Mouse (Mus musculus): ENCODE measurements around the gene Rita1. TPM values are rescaled to one million over a fixed set of nuclear protein-coding genes. Genes with fewer than 3 reads are reported as not detected.

Gene Rita1
- total and polyA plus RNA-seq, 3 experiments: 18.1 to 22.1 TPM; not detected in 1

- TF ChIP-seq CTCF (IDR thresholded peaks at IDR 0.05 in 2 of 3, conservative IDR thresholded peaks at IDR 0.05 in 1 of 3; ENCODE audit: control insufficient read depth in 1 of 3, insufficient read depth in 1 of 3, low read depth in 2 of 3, low read length in 3 of 3, poor library complexity in 1 of 3, severe bottlenecking in 1 of 3): peak; percentile 87 to 98 (median 92)
- peak; percentile 84 for TF ChIP-seq SMC3 (IDR thresholded peaks at IDR 0.05; ENCODE audit: low read depth, low read length)
- TF ChIP-seq BHLHE40 (IDR thresholded peaks at IDR 0.05; ENCODE audit: borderline replicate concordance, low read depth, low read length): peak; percentile 33; the same call in 1 of the 2 replicates
- TF ChIP-seq ELF1 (IDR thresholded peaks at IDR 0.05; ENCODE audit: low read depth, low read length): peak; percentile 61; the same call in 1 of the 2 replicates
- TF ChIP-seq MYC (IDR thresholded peaks at IDR 0.05; ENCODE audit: low read depth, low read length): peak; percentile 63; the same call in 1 of the 2 replicates
- TF ChIP-seq SIN3A (IDR thresholded peaks at IDR 0.05; ENCODE audit: low read length): peak; percentile 68
- TF ChIP-seq POLR2AphosphoS2 (IDR thresholded peaks at IDR 0.05; ENCODE audit: low read length): no peak
- no peak for TF ChIP-seq MAX (IDR thresholded peaks at IDR 0.05; ENCODE audit: low read length)
- 0 out of 2 replicates have a peak, but pooled peaks have one; percentile 44 for TF ChIP-seq TBP (IDR thresholded peaks at IDR 0.05; ENCODE audit: low read depth, low read length)
- TF ChIP-seq RAD21 (IDR thresholded peaks at IDR 0.05; ENCODE audit: low read depth, low read length): peak; percentile 85
- TF ChIP-seq HCFC1 (IDR thresholded peaks at IDR 0.05; ENCODE audit: low read depth, low read length): peak; percentile 51; the same call in 1 of the 2 replicates
- 0 out of 2 replicates have a peak, but pooled peaks have one; percentile 20 for TF ChIP-seq JUND (IDR thresholded peaks at IDR 0.05; ENCODE audit: low read depth, low read length)
- peak; percentile 71; the same call in 1 of the 2 replicates for TF ChIP-seq MAZ (IDR thresholded peaks at IDR 0.05; ENCODE audit: low read depth, low read length)
- no peak for TF ChIP-seq TCF12 (IDR thresholded peaks at IDR 0.05; ENCODE audit: low read depth, low read length)
- no peak for TF ChIP-seq ZMIZ1 (IDR thresholded peaks at IDR 0.05; ENCODE audit: low read depth, low read length)
- TF ChIP-seq MEF2A (IDR thresholded peaks at IDR 0.05; ENCODE audit: extremely low read depth, insufficient replicate concordance, low read depth, low read length, poor library complexity, severe bottlenecking): no peak
- TF ChIP-seq POLR2A (IDR thresholded peaks at IDR 0.05; ENCODE audit: control insufficient read depth in 1 of 2, insufficient read depth in 1 of 2, low read depth in 1 of 2, low read length in 2 of 2, poor library complexity in 1 of 2): 0 out of 4 replicates have a peak, but pooled peaks of 1 of the 2 experiments have one; percentile 25
- peak; percentile 65 for TF ChIP-seq ZC3H11A (IDR thresholded peaks at IDR 0.05; ENCODE audit: low read depth, low read length)
- peak; percentile 95 for DNase-seq (ENCODE audit: low read depth, low spot score)
- Histone ChIP-seq H3K4me1 (ENCODE audit: control insufficient read depth in 1 of 2, insufficient read depth in 2 of 2, low read length in 2 of 2) (peaks cover 2 to 4% of the 10 kb centered on the region in 2 experiments; a peak in 2 of 4 replicates), H3K27ac (ENCODE audit: control insufficient read depth, low read depth, low read length) (no peak overlapping the region), H3K9ac (ENCODE audit: control insufficient read depth, low read depth, low read length, poor library complexity, severe bottlenecking) (no peak overlapping the region), H3K36me3 (ENCODE audit: control insufficient read depth in 1 of 2, insufficient read depth in 2 of 2, low read length in 2 of 2) (no peaks in the 10 kb centered on the region), H3K9me3 (replicated peaks; ENCODE audit: insufficient read depth, low read length) (no peaks in the 10 kb centered on the region), H3K27me3 (ENCODE audit: control insufficient read depth in 1 of 2, insufficient read depth in 2 of 2, low read length in 2 of 2) (no peaks in the 10 kb centered on the region), H3K79me2 (ENCODE audit: control insufficient read depth, insufficient read depth, low read length, poor library complexity) (no peaks in the 10 kb centered on the region), H3K4me3 (ENCODE audit: control insufficient read depth in 1 of 2, insufficient read depth in 1 of 2, low read depth in 2 of 2, low read length in 2 of 2) (peak overlapping the region; percentile 63 to 66)
Observed at GRCm38 (mm10) chr5:120605688-120606087, 6.7 kb downstream of the Rita1 start.

- H3K9ac ChIP-seq (ENCODE audit: control insufficient read depth, low read depth, low read length, poor library complexity, severe bottlenecking): peak overlapping the region; percentile 64
- peaks cover 5 to 8% of the 10 kb centered on the region in 2 experiments for H3K4me1 ChIP-seq (ENCODE audit: control insufficient read depth in 1 of 2, insufficient read depth in 2 of 2, low read length in 2 of 2)
- H3K27ac ChIP-seq (ENCODE audit: control insufficient read depth, low read depth, low read length): peak overlapping the region; percentile 13
- H3K36me3 ChIP-seq (ENCODE audit: control insufficient read depth in 1 of 2, insufficient read depth in 2 of 2, low read length in 2 of 2): peaks cover 0 to under 1% of the 10 kb centered on the region in 2 experiments; a peak in 2 of 4 replicates
- TF ChIP-seq MAX (IDR thresholded peaks at IDR 0.05; ENCODE audit: low read length) (0 out of 2 replicates have a peak, but pooled peaks have one; percentile 40), ELF1 (IDR thresholded peaks at IDR 0.05; ENCODE audit: low read depth, low read length) (no peak), MYB (IDR thresholded peaks at IDR 0.05; ENCODE audit: low read depth, low read length) (no peak)
- no peaks in the 10 kb centered on the region for H3K9me3 ChIP-seq (replicated peaks; ENCODE audit: insufficient read depth, low read length)
- no peaks in the 10 kb centered on the region for H3K79me2 ChIP-seq (ENCODE audit: control insufficient read depth, insufficient read depth, low read length, poor library complexity)
- no peak for DNase-seq (ENCODE audit: low read depth, low spot score)
- H3K27me3 ChIP-seq (ENCODE audit: control insufficient read depth in 1 of 2, insufficient read depth in 2 of 2, low read length in 2 of 2): no peaks in the 10 kb centered on the region
- H3K4me3 ChIP-seq (ENCODE audit: control insufficient read depth in 1 of 2, insufficient read depth in 1 of 2, low read depth in 2 of 2, low read length in 2 of 2): peak overlapping the region; percentile 63 to 66
Observed at GRCm38 (mm10) chr5:120605241-120605661, 7.1 kb downstream of the Rita1 start.
